Mouse (Mus musculus) embryonic facial prominence, embryonic 11.5 days (tissue): Measurements from ENCODE around the gene Gfy. TPM values are rescaled to one million over a fixed set of nuclear protein-coding genes. Genes with fewer than 3 reads are reported as not detected.
A peak's percentile ranks its signal among the peaks of the same experiment; 100 is the strongest.

ENCODE experiments used
- ATAC-seq: fragments of 200-750 bp; cut with Nextera tagmentation; replicated peaks from 2 replicates; pipeline ENCODE4 v1.8.0; 2017; ENCODE audit warnings: low read depth; ENCODE audit not compliant: insufficient number of reproducible peaks, low FRiP score, low TSS enrichment
- DNase-seq: peaks from one replicate; pipeline ENCODE4 v3.0.0-alpha.2; 2015; ENCODE audit warnings: low spot score
- H3K27ac ChIP-seq: fragments of 300-500 bp; sonication (generic); replicated peaks from 2 replicates; pipeline ENCODE4 v1.5.1; 2014; ENCODE audit warnings: mild to moderate bottlenecking, low read depth, low read length, control low read depth
- H3K27me3 ChIP-seq: fragments of 300-500 bp; sonication (generic); 2 replicates; pipeline ENCODE4 v1.6.1; 2014; ENCODE audit warnings: mild to moderate bottlenecking, low read length, moderate library complexity, mixed read lengths; ENCODE audit not compliant: control insufficient read depth, insufficient read depth
- H3K36me3 ChIP-seq: fragments of 300-500 bp; sonication (generic); replicated peaks from 2 replicates; pipeline ENCODE4 v1.6.1; 2014; ENCODE audit warnings: low read depth, mild to moderate bottlenecking, low read length, moderate library complexity, mixed read lengths; ENCODE audit not compliant: control insufficient read depth, insufficient read depth
- H3K4me1 ChIP-seq: fragments of 300-500 bp; sonication (generic); 2 replicates; pipeline ENCODE4 v1.6.1; 2014; ENCODE audit warnings: low read length, mixed read lengths; ENCODE audit not compliant: control insufficient read depth, insufficient read depth
- H3K4me2 ChIP-seq: fragments of 300-500 bp; sonication (generic); 2 replicates; pipeline ENCODE4 v1.6.1; 2014; ENCODE audit warnings: low read depth, mild to moderate bottlenecking, control low read depth, low read length, moderate library complexity
- H3K4me3 ChIP-seq: fragments of 300-500 bp; sonication (generic); 2 replicates; pipeline ENCODE4 v1.5.1; 2014; ENCODE audit warnings: low read depth, low read length, control low read depth
- H3K9ac ChIP-seq: fragments of 300-500 bp; sonication (generic); replicated peaks from 2 replicates; pipeline ENCODE4 v1.6.1; 2014; ENCODE audit warnings: mild to moderate bottlenecking, control low read depth, low read length
- H3K9me3 ChIP-seq: fragments of 300-500 bp; sonication (generic); replicated peaks from 2 replicates; pipeline ENCODE4 v1.6.1; 2016; ENCODE audit warnings: mild to moderate bottlenecking, low read length, inconsistent platforms, mixed read lengths; ENCODE audit not compliant: control insufficient read depth
- WGBS: fragments of 180-500 bp; shearing (Covaris S2); extraction: QIAGEN DNeasy Blood & Tissue Kit; methylation state at CpG from one replicate; pipeline ENCODE4 v1.1.7; 2014; 5-methylcytosine and 5-hydroxymethylcytosine counted together
- polyA plus RNA-seq: library from polyadenylated mRNA; unstranded; fragments of >200 nt; fragmentation: Nextera tagmentation; extraction: Ambion mirVana; gene quantifications from 2 replicates; pipeline ENCODE4 v1.2.1, GENCODE M21; 2014

Gfy gene
- polyA plus RNA-seq, 1 experiment from 2014 or later = 0.52 TPM

DNA sequence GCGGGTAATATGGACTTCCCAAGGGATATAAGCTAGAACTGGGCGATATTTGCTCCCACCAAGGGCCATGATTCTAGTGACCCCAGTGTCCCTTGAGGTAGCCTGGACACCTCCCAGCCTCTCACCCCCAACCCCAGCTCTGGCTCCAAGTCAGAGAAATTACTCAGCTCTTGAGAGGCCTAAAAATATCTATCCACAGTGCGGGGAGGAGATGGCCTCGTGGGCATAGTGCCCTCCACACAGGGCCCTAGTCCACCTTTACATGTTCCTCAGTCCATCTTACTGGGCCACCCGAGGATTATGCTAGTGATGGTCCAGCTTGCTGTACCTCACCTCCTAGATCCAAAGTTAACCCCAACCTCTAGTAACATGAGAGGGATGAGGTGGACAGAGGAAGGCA lies 14.5 kb downstream of the Gfy start:
- Histone ChIP-seq H3K9me3 (peaks cover 10% of the 10 kb centered on the region), H3K27ac (no peak overlapping the region), H3K27me3 (peaks cover 67% of the 10 kb centered on the region), H3K4me2 (no peak overlapping the region), H3K4me1 (peaks cover 4% of the 10 kb centered on the region; the same call in 1 of the 2 replicates), H3K9ac (no peak overlapping the region), H3K4me3 (no peak overlapping the region), H3K36me3 (no peaks in the 10 kb centered on the region)
- WGBS = 68% methylated on average over 5 of the region's 5 CpGs
- DNase-seq (no peak), ATAC-seq (no peak)

DNA sequence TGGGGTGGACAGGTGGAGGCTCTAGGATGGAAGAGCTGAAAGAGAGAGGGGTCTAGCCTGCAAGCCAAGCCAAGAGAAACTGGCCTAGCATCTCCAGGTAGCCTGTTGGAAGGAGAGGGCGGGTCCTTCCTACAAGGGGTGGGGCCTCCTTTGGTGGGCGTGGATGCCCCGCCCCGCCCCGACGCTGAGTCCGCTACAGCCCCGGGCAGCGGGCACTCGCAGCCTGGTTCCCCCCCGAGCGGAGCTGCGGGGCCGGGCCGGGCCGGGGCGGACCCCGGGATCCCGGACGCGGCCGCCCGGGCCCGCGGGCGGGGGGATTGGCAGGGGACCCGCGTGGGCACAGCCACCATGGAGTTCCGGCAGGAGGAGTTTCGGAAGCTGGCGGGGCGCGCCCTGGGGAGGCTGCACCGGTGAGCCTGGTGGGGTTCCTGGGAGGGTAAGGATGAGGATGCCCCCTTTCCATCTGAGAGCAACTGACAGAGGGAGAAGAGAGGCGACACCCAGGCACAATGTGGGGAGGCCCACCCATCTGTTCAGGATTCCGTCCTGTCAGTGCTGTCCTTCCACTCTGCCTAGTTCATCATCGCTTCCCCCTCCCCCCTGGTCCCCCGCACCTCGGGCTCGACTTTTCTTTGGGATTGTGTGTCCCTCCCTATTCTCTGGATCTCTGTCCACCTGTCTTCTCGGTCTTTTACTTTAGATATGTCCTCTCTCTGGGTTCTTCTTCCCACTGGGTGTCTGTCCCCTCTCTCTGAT lies 15.5 kb downstream of the Gfy start, which contains the start of gene Slc17a7:
TSS of gene Slc17a7 (plus strand) at position 215 of the 756 bp plus-strand sequence.
- peak within 1 kb of the TSS; percentile 57 for H3K4me2 ChIP-seq
- no peak within 1 kb of the TSS for H3K27ac ChIP-seq
- peaks cover 1% of the 10 kb centered on the region for H3K9me3 ChIP-seq
- WGBS = 1% methylated on average over 33 of the region's 41 CpGs
- peak; percentile 50 for DNase-seq
- no peaks in the 10 kb centered on the region; the same call in 1 of the 2 replicates for H3K36me3 ChIP-seq
- H3K9ac ChIP-seq = peak within 1 kb of the TSS; percentile 39; the same call in 1 of the 2 replicates
- no peak for ATAC-seq
- peak within 1 kb of the TSS; percentile 41 for H3K4me3 ChIP-seq
- H3K27me3 ChIP-seq = peaks cover 60% of the 10 kb centered on the region
- H3K4me1 ChIP-seq = peaks cover 4% of the 10 kb centered on the region; the same call in 1 of the 2 replicates

DNA sequence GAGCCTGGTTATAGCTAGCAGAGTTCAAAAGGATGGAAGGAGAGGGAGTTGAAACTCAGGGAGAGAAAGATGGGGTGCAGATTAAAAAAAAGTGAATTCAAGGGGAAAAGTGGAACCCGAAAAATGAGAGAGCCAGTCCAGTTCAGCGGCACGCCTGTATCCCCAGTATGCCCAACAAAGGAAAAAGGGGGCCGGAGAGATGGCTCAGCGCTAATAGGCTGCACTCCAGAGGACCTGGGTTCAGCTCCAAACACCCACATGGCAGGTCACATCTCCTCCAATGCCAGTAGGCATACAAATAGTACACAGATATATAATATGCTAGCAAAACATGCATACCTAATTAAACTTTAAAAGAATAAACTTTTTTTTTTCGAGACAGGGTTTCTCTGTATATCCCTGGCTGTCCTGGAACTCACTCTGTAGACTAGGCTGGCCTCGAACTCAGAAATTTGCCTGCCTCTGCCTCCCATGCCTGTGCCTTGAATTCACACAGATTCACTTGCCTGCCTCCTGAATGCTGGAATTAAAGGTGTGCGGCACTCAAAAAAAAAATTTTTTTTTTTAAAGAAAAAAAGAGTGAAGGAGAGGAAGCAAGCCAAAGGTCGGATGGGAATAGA lies 16.3 kb downstream of the Gfy start:
- H3K27me3 ChIP-seq = peaks cover 51% of the 10 kb centered on the region
- no peaks in the 10 kb centered on the region; the same call in 1 of the 2 replicates for H3K9me3 ChIP-seq
- no peak overlapping the region for H3K4me3 ChIP-seq
- 76% methylated on average over 9 of the region's 9 CpGs for whole genome bisulfite sequencing
- no peak overlapping the region for H3K9ac ChIP-seq
- DNase-seq (no peak), ATAC-seq (no peak)
- H3K4me1 ChIP-seq = peaks cover 4% of the 10 kb centered on the region; the same call in 1 of the 2 replicates
- no peaks in the 10 kb centered on the region; the same call in 1 of the 2 replicates for H3K36me3 ChIP-seq
- H3K27ac ChIP-seq = no peak overlapping the region
- no peak overlapping the region for H3K4me2 ChIP-seq

DNA sequence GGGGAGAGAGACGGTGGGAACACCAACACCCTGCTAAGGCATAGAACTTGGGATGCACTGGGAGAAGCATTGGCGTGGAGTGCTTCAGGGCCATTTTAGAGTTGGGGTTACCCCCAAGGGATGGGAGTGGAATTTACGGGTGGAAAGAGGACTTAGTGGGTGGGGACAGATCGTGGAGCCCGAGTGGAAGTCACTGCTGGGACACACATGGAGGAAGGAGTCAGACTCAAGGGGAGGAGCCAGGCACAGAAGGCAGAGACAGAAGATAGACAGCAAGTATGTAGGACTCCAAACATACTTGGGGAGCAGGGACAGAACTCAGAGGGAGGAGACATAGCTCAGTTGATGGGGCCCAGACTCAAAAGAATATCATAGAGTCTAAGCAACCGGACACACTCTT lies 16.8 kb downstream of the Gfy start:
- peak overlapping the region; percentile 24; the same call in 1 of the 2 replicates for H3K4me3 ChIP-seq
- ATAC-seq (no peak; the same call in none of the 2 replicates), DNase-seq (no peak)
- H3K4me1 ChIP-seq = peaks cover 4% of the 10 kb centered on the region; the same call in 1 of the 2 replicates
- H3K4me2 ChIP-seq = peak overlapping the region; percentile 50
- no peaks in the 10 kb centered on the region; the same call in 1 of the 2 replicates for H3K9me3 ChIP-seq
- no peaks in the 10 kb centered on the region; the same call in 1 of the 2 replicates for H3K36me3 ChIP-seq
- peaks cover 46% of the 10 kb centered on the region for H3K27me3 ChIP-seq
- no peak overlapping the region for H3K27ac ChIP-seq
- H3K9ac ChIP-seq = no peak overlapping the region
- WGBS = 26% methylated on average over 6 of the region's 6 CpGs

DNA sequence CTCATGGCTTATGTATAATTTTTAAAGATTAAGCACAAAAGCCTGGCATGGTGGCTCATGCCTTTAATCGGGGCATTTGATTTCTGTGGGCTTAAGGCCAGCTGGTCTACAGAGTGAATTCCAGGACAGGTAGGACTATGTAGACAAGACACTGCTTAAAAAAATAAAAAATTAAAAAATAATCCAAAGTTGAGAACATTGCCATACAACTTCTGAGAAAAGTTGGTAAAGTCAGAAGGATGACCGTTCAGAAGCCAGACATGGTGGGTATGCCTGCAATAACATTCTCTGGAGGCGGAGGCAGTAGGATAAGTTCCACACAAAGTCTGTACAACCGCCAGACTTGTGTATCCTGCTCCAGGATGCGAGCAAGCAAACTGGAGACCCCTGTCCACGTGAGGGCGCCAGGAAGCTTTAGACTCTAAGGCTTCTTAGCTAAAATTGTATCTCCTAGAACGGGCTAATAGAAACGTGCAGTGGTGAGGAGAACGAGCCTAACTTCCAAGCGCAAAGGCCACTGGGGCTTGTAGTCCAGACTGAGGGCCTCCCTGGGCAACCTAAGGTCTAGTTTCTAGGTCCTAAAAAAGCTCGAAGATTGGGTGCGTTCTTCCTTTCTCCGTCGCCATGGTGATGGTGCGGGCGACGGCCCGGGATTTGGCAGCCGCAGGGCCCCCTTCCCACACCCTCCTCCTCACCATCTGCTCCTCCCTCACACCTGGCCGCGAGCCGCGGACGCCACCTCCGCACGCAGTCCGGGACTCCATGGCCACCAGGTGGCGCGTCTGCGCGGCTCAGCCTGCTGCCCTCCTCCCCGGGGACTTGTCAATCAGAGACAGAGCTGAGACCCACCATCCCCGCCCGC lies 17.5 kb downstream of the Gfy start:
- H3K27me3 ChIP-seq = peaks cover 39% of the 10 kb centered on the region
- H3K27ac ChIP-seq = no peak overlapping the region
- ATAC-seq (peak; percentile 81), DNase-seq (peak; percentile 94)
- peaks cover 4% of the 10 kb centered on the region; the same call in 1 of the 2 replicates for H3K4me1 ChIP-seq
- H3K9me3 ChIP-seq = no peaks in the 10 kb centered on the region; the same call in 1 of the 2 replicates
- 5% methylated on average over 35 of the region's 35 CpGs for WGBS
- H3K4me2 ChIP-seq = peak overlapping the region; percentile 50
- no peak overlapping the region for H3K9ac ChIP-seq
- H3K36me3 ChIP-seq = no peaks in the 10 kb centered on the region; the same call in 1 of the 2 replicates
- H3K4me3 ChIP-seq = peak overlapping the region; percentile 24

- H3K27ac ChIP-seq = no peak overlapping the region
- H3K4me1 ChIP-seq = peaks cover 4% of the 10 kb centered on the region; the same call in 1 of the 2 replicates
- no peaks in the 10 kb centered on the region for H3K9me3 ChIP-seq
- no peaks in the 10 kb centered on the region; the same call in 1 of the 2 replicates for H3K36me3 ChIP-seq
- 93% methylated on average over 3 of the region's 3 CpGs for WGBS
- no peak overlapping the region for H3K4me3 ChIP-seq
- DNase-seq = no peak
- no peak overlapping the region for H3K9ac ChIP-seq
- ATAC-seq = no peak
- no peak overlapping the region for H3K4me2 ChIP-seq
- peaks cover 31% of the 10 kb centered on the region for H3K27me3 ChIP-seq
Measured at GRCm38 (mm10) chr7:45160866-45161265, 18.5 kb downstream of the Gfy start.

- Histone ChIP-seq H3K27me3 (peaks cover 26% of the 10 kb centered on the region), H3K9ac (no peak overlapping the region), H3K4me2 (no peak overlapping the region), H3K9me3 (no peaks in the 10 kb centered on the region), H3K4me1 (peaks cover 4% of the 10 kb centered on the region; the same call in 1 of the 2 replicates), H3K4me3 (no peak overlapping the region), H3K36me3 (no peaks in the 10 kb centered on the region; the same call in 1 of the 2 replicates), H3K27ac (no peak overlapping the region)
- DNase-seq = no peak
- WGBS = 96% methylated on average over 6 of the region's 6 CpGs
- no peak for ATAC-seq
Measured at GRCm38 (mm10) chr7:45160316-45160800, 19.0 kb downstream of the Gfy start.
